Mouse (Mus musculus) hematopoietic stem cell, adult 5-6 weeks (primary cell): ENCODE measurements at regions not wholly inside any gene's neighbourhood (a gene's known extent, or its start where the extent isn't known, plus 50 kb on each side); places are given as distances from the start of the nearest gene placed in this dataset.

Experiments used
- ATAC-seq, 2 experiments: fragments of 125-278 bp in 1 of 2; replicated peaks in 1 of 2; 2 replicates each; pipeline ENCODE4 v1.8.0; 2016 to 2017; ENCODE audit warnings: inconsistent platforms in 2 of 2, mild to moderate bottlenecking in 2 of 2, moderate number of reproducible peaks in 2 of 2, low read depth in 1 of 2, moderate TSS enrichment in 1 of 2; ENCODE audit not compliant: low FRiP score in 2 of 2, poor library complexity in 2 of 2, severe bottlenecking in 2 of 2, insufficient read depth in 1 of 2, low TSS enrichment in 1 of 2

GRCm38 (mm10) chr11:43313996-43314395 is 112.1 kb downstream of the Pttg1 start:
- ATAC-seq, result no peak
